Mouse (Mus musculus): Measurements from ENCODE around the gene Ccdc65.

The Ccdc65 gene

DNA sequence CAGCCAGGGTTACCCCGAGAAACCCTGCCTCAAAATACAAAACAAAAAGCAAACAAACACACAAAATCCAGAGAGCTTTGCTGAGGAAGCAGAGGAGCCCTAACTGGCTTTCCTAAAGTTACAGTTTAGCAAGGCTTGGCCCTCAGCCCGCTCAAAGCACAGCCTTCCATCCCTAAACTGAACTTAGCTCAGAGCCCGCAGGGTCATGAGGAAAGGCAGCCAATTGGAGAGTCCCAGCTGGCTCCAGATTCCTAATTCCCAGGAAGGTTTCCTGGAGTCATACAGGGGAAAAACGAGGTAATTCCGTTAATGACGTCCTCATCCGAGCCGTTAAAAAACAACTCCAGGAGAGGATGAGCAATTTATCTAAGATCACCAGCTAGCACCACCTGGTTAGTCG lies 12.3 kb upstream of the Ccdc65 start:
- DNase-seq: peak; percentile 81

- no peak for DNase-seq
Measured at GRCm38 (mm10) chr15:98696216-98696615, 11.8 kb upstream of the Ccdc65 start.

DNA sequence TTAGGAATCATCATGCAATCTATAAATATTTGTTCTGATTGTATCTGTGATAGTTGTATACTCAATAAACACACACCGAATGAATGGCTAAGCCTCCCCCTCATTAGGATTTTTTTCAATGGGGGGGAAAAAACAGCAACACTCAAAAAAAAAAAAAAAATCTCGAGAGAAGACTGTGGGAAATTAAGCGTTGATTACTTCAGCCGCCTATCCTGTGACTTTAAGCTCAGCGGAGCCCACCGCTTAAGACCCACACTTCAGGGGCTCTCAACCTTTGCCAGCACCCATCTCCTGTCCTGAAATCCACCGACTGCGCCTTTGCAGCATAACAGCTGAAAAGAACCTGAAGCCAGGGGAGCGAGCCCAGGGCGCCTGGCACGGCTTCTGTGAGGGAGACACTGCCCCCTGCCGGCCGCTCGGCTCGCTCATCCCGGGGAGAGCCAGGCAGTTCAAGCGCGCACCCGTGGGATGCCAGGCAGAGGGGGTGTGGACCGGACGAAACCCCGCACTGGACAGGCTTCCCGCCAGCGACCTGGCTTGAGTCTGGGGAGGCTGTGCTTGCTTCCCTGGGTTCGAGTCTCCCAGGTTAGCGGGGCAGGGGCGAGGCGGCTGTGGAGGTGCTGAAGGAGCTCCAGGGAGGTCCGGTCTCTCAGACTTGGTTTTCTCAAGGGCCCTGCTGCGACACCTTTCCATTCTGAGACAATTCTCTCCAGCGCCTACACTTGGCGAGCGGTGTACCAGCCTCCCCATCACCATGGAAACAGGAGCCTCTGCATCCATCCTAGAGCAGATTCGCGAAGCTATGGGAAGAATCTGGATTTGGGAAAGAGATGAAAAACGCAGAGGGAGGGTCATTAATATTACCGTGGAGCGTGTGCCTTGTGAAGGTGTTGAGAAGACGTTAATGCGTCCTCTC lies 8.6 kb upstream of the Ccdc65 start:
- DNase-seq: peak; percentile 92

DNA sequence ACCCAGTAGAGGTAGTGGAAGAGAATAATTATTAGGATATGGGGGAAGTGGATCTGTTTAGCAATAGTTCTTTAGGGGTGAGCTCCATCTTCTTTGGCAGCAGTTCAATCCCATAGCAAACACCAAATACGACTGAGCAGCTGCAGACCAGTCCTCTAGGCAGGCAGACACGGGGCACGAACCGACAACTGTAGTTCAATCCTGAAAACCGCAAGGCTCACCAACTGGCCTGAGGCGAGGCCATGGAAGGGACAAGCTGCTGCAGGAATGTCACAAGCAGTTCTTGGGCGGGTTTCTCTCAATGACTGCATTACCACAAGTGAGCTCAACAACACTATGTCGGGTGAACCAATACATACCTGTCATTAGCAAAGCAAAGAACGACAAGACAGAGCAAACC lies 3.7 kb upstream of the Ccdc65 start:
- DNase-seq: no peak

DNA sequence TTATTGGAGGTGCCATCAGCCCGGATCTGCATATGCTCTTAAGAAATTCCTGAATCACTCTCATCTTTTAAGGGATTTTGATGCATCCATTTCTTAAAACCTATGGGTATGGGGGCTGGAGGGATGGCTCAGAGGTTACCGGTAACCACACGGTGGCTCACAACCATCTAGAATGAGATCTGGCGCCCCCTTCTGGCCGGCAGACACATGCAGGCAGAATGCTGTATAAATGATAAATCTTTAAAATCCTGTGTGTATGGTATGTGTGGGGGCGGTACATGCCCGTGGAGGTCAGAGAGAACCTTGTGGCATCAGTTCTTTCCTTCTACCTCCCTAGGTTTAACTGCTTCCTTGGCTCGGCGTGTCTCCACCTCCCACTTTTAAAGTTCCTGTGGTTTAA lies 2.4 kb downstream of the Ccdc65 start:
- peak; percentile 76 for DNase-seq

DNA sequence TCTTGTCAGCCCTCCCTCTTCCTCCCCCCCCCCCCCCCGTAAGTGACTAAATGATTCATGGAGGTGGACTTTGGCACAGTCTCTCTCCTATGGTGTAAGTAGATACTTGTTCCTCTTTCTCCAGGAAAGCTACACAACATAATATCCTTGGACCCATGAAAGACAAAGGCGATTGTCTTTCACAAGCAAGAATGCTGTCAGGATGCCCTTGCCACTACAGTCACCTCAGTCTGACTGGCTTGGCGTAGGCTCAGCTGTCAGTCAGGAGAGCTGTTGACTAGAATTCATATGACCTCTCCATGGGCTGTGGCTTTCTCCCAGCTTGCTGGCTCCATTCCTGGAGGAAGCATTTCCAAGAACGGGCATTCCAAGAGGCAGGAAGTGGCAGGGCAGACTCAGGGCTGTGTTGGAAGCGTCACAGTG lies 6.2 kb downstream of the Ccdc65 start:
- peak; percentile 73 for DNase-seq

GRCm38 (mm10) chr15:98717301-98717700 lies 9.3 kb downstream of the Ccdc65 start:
- DNase-seq: no peak

DNA sequence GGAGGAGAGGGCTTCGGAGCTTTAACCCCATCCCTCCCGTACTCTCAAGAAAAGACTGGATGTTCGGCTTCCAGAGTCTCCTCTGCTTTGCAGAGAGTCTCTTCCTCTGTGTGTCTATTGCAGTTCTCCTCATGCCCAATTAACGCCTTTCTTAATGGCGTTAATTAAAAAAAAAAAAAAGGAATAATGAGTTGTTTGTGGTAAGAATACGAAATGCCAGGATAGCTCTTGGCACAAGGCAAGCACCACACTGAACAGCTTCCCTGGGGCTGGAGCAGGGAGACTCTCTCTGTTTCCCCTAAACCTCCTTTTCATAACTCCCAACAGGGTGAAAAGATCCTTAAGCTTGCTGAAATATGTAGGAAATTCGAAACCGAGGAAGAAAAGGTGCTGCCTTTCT lies 14.2 kb downstream of the Ccdc65 start:
- DNase-seq: no peak

GRCm38 (mm10) chr15:98722854-98723253 lies 14.8 kb downstream of the Ccdc65 start:
- no peak for DNase-seq

- no peak for DNase-seq
Measured at GRCm38 (mm10) chr15:98724441-98724840, 16.4 kb downstream of the Ccdc65 start.

DNA sequence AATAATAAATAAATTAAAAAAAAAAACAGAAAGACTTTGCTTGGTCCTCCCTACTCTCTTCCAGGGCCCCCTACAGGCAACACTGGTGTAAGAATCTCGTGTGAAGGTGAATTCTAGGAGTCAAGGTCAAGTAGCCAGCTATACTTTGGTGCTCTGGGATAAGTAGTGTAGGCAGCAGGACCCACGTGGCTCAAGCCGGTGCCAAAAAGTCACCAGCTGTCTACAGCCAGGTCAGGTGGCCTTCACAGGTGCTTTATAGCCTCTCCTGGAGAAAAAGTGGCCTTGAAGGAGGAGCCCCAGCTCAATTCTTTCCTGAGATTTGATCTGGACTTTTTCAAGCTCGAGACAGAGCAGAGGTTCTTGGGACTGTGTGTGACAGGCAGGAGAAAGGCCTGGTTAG lies 18.1 kb downstream of the Ccdc65 start:
- no peak for DNase-seq

GRCm38 (mm10) chr15:98726746-98727145 lies 18.7 kb downstream of the Ccdc65 start:
- DNase-seq: no peak

- peak; percentile 78 for DNase-seq
Measured at GRCm38 (mm10) chr15:98727443-98728321, 19.7 kb downstream of the Ccdc65 start, which contains the start of gene Fkbp11. Gene Fkbp11, minus strand, starts transcription at chr15:98728198.

DNA sequence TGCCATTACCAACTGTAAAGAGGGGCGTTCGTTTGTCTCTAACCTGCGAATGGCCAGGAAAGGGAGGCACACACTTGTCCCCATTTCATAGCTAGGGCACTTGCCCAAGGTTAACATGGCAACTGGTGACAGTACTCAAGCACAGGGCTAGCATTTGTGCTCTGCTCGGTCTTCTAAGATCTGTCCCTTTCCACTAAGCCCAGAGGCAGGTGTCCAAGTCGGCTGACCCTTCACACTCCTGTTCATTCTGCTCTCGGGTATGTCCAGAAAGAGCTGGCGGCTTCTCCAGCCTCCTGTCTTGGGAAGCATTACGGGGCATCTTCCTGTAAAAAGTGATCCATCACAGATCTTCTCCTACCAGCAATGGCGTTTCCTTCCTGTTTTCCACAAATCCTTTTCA lies 20.4 kb downstream of the Ccdc65 start:
- peak; percentile 46 for DNase-seq

GRCm38 (mm10) chr15:98729791-98730545 lies 22.0 kb downstream of the Ccdc65 start:
- no peak for DNase-seq

- DNase-seq: no peak
Measured at GRCm38 (mm10) chr15:98730790-98731189, 22.8 kb downstream of the Ccdc65 start.

GRCm38 (mm10) chr15:98732006-98732531 lies 24.1 kb downstream of the Ccdc65 start:
- no peak for DNase-seq

GRCm38 (mm10) chr15:98733370-98733769 lies 25.4 kb downstream of the Ccdc65 start:
- no peak for DNase-seq

- peak; percentile 23 for DNase-seq
Measured at GRCm38 (mm10) chr15:98733976-98734566, 26.1 kb downstream of the Ccdc65 start.

GRCm38 (mm10) chr15:98736521-98736920 lies 28.5 kb downstream of the Ccdc65 start:
- DNase-seq: no peak

DNA sequence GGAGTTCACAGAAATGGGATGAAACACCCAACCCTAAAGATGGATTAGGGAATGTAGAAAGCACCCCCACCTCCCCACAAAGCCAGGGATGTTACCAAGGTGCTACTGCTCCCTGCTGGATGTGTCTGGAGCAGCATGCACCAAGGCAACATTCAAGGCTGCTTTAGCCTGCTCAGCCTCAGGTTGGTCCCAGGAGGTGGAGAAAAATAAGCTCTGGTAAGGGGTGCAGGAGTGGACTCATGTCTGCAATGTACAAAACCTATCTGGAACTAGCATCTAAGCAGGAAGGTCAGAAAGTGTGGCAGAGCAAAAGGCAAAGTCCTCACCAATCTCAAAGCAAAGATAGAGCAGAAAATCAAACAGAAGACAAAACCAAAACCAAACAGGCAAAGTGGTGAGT lies 29.9 kb downstream of the Ccdc65 start:
- peak; percentile 54 for DNase-seq

DNA sequence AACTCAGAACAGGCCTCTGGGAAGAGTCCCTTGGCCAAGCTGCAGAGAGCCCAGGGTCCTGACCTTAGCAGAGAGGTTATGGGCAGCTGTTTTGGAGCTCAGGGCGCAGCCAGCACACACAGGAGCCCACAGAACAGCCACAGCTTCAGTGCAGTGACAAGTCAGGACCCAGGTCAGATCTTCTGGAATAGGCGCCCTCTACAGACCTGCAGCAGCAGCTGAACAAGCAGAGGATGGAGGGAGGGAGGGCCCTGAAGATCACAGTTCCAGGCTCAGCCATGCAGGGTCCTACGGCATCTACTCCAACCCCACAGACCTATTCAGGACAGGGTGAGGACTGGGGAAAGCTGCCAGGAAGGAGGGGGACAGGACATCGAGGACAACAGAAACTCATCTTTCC lies 30.8 kb downstream of the Ccdc65 start:
- no peak for DNase-seq

Data from kidney, adult 18-20 months (tissue).